Mouse (Mus musculus): Measurements from ENCODE around the gene Cdr2l. TPM values are rescaled to one million over a fixed set of nuclear protein-coding genes. Genes with fewer than 3 reads are reported as not detected.

Cdr2l gene
- total RNA-seq, 1 experiment, result 8.5 TPM

DNA sequence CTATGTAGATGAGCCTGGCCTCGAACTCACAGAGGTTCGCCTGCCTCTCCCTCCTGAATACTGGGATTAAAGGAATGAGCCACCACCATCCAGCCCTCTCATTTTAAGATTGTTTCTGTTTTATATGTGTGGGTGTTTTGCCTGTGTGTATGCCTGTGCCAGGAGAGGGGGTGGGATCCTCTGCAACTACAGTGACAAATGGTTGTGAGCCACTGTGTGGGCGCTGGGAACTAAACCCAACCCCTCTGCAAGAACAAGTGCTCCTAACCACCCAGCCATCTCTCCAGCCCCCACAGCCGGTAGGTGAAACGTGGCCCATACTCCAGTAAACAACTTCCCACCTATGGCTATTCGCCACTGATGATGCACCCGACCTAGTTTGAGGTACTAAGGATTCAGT, 9.6 kb downstream of the Cdr2l start:
- Histone ChIP-seq H3K4me1 (ENCODE audit: control insufficient read depth in 2 of 2, insufficient read depth in 2 of 2, low read length in 2 of 2, poor library complexity in 1 of 2) (no peaks in the 10 kb centered on the region), H3K9me3 (ENCODE audit: control insufficient read depth, insufficient read depth, low read depth, low read length) (no peaks in the 10 kb centered on the region), H3K4me3 (ENCODE audit: insufficient read depth in 1 of 2, low read depth in 1 of 2, low read length in 2 of 2, poor library complexity in 1 of 2, severe bottlenecking in 1 of 2) (no peak overlapping the region), H3K9ac (ENCODE audit: insufficient read depth, low read depth, low read length, poor library complexity, severe bottlenecking) (no peak overlapping the region), H3K36me3 (ENCODE audit: control insufficient read depth, insufficient read depth, low read length, poor library complexity, severe bottlenecking) (peaks cover 6% of the 10 kb centered on the region; the same call in 1 of the 2 replicates), H3K27ac (ENCODE audit: insufficient read depth, low read depth, low read length, poor library complexity, severe bottlenecking) (no peak overlapping the region)
- TF ChIP-seq MAFK (IDR thresholded peaks at IDR 0.05; ENCODE audit: insufficient read depth, low read depth, low read length) (no peak), ZNF384 (IDR thresholded peaks at IDR 0.05; ENCODE audit: low read depth, low read length) (no peak), ZC3H11A (IDR thresholded peaks at IDR 0.05; ENCODE audit: borderline replicate concordance, low read depth, low read length) (no peak), CHD2 (IDR thresholded peaks at IDR 0.05; ENCODE audit: low read depth, low read length) (no peak), HCFC1 (IDR thresholded peaks at IDR 0.05; ENCODE audit: borderline replicate concordance, insufficient read depth, low read length) (no peak)
- in situ Hi-C loops (cut with MboI; ENCODE audit: low sequenced_read_pairs in 2 of 2, unreplicated experiment in 2 of 2), result no loop called here
- no peak for DNase-seq (ENCODE audit: low read depth, low spot score)

DNA sequence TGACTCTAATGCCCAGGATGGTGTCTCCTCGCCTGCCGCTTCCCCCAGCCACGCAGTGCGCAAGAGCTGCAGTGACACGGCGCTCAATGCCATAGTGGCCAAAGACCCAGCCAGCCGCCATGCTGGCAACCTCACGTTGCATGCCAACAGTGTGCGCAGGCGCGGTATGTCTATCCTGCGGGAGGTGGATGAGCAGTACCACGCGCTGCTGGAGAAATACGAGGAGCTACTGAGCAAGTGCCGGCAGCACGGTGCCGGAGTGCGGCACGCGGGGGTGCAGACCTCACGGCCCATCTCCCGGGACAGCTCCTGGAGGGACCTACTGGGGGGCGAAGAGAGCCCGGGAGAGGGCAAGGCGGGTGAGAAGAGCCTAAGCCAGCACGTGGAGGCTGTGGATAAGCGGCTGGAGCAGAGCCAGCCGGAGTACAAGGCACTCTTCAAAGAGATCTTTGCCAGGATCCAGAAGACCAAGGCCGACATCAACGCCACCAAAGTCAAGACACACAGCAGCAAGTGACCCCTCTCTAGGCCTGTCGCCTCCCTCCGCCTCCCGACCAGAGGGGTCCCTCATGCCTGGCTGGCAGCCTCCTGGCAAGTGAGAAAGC, 12.1 kb downstream of the Cdr2l start:
- H3K9me3 ChIP-seq (ENCODE audit: control insufficient read depth, insufficient read depth, low read depth, low read length), result no peaks in the 10 kb centered on the region
- H3K4me1 ChIP-seq (ENCODE audit: control insufficient read depth in 2 of 2, insufficient read depth in 2 of 2, low read length in 2 of 2, poor library complexity in 1 of 2), result peaks cover 0 to 2% of the 10 kb centered on the region in 2 experiments; a peak in 1 of 4 replicates
- H3K9ac ChIP-seq (ENCODE audit: insufficient read depth, low read depth, low read length, poor library complexity, severe bottlenecking), result peak overlapping the region; percentile 53; the same call in 1 of the 2 replicates
- H3K36me3 ChIP-seq (ENCODE audit: control insufficient read depth, insufficient read depth, low read length, poor library complexity, severe bottlenecking), result peaks cover 6% of the 10 kb centered on the region; the same call in 1 of the 2 replicates
- H3K27ac ChIP-seq (ENCODE audit: insufficient read depth, low read depth, low read length, poor library complexity, severe bottlenecking), result no peak overlapping the region
- peak overlapping the region; percentile 55 to 62 for H3K4me3 ChIP-seq (ENCODE audit: insufficient read depth in 1 of 2, low read depth in 1 of 2, low read length in 2 of 2, poor library complexity in 1 of 2, severe bottlenecking in 1 of 2)
- peak; percentile 58 for DNase-seq (ENCODE audit: low read depth, low spot score)
- TF ChIP-seq CHD2 (IDR thresholded peaks at IDR 0.05; ENCODE audit: low read depth, low read length) (no peak), ZNF384 (IDR thresholded peaks at IDR 0.05; ENCODE audit: low read depth, low read length) (no peak)
- in situ Hi-C loops (cut with MboI; ENCODE audit: low sequenced_read_pairs in 2 of 2, unreplicated experiment in 2 of 2), result no loop called here

DNA sequence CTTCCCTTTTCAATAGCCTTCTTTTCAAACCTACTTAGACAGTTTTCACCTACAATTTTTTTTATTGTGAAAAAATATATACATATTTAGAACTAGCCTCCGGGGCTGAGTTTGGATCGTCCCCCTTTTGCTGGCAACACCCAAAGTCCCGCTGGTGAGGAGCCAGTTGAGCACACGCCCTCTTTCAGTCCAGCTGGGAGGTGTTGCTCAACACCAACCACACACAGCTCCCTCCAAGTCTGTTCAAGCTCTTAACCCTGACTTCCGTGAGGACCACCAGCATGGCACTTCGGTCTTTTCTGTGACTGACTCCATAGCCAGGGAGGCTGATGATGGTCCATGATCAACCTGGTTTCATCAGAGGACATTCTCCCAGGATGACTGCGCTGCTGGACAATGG, 16.4 kb downstream of the Cdr2l start:
- peaks cover 2 to 5% of the 10 kb centered on the region in 2 experiments; a peak in 2 of 4 replicates for H3K4me1 ChIP-seq (ENCODE audit: control insufficient read depth in 2 of 2, insufficient read depth in 2 of 2, low read length in 2 of 2, poor library complexity in 1 of 2)
- TF ChIP-seq ZC3H11A (IDR thresholded peaks at IDR 0.05; ENCODE audit: borderline replicate concordance, low read depth, low read length) (no peak), CHD2 (IDR thresholded peaks at IDR 0.05; ENCODE audit: low read depth, low read length) (no peak), MAFK (IDR thresholded peaks at IDR 0.05; ENCODE audit: insufficient read depth, low read depth, low read length) (no peak), ZNF384 (IDR thresholded peaks at IDR 0.05; ENCODE audit: low read depth, low read length) (no peak), HCFC1 (IDR thresholded peaks at IDR 0.05; ENCODE audit: borderline replicate concordance, insufficient read depth, low read length) (no peak)

DNA sequence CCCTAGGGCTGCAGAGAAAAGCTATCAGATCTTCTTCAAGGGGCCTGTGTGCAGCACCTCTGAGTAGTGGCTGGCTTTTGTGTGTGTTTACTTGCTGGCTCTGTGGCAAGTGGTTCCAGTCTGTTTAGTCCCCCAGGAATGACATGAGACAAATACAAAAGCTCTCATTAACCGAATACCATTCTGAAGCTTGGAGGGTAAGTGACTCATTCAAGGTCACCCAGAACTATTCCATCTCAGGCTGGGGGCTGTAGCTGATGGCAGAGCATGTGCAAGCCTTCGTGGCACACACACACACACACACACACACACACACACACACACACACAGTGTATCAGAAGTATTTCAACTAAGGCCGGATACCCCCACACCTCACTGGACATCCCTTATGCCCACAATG, 18.4 kb downstream of the Cdr2l start:
- Histone ChIP-seq H3K36me3 (ENCODE audit: control insufficient read depth, insufficient read depth, low read length, poor library complexity, severe bottlenecking) (no peaks in the 10 kb centered on the region; the same call in 1 of the 2 replicates), H3K4me3 (ENCODE audit: insufficient read depth in 1 of 2, low read depth in 1 of 2, low read length in 2 of 2, poor library complexity in 1 of 2, severe bottlenecking in 1 of 2) (no peak overlapping the region), H3K4me1 (ENCODE audit: control insufficient read depth in 2 of 2, insufficient read depth in 2 of 2, low read length in 2 of 2, poor library complexity in 1 of 2) (peaks cover 6 to 7% of the 10 kb centered on the region in 2 experiments; a peak in 3 of 4 replicates), H3K9ac (ENCODE audit: insufficient read depth, low read depth, low read length, poor library complexity, severe bottlenecking) (no peak overlapping the region), H3K27ac (ENCODE audit: insufficient read depth, low read depth, low read length, poor library complexity, severe bottlenecking) (no peak overlapping the region), H3K9me3 (ENCODE audit: control insufficient read depth, insufficient read depth, low read depth, low read length) (no peaks in the 10 kb centered on the region)
- no peak for TF ChIP-seq ZC3H11A (IDR thresholded peaks at IDR 0.05; ENCODE audit: borderline replicate concordance, low read depth, low read length)
- TF ChIP-seq MAFK (IDR thresholded peaks at IDR 0.05; ENCODE audit: insufficient read depth, low read depth, low read length), result no peak
- TF ChIP-seq HCFC1 (IDR thresholded peaks at IDR 0.05; ENCODE audit: borderline replicate concordance, insufficient read depth, low read length), result no peak
- no peak for TF ChIP-seq ZNF384 (IDR thresholded peaks at IDR 0.05; ENCODE audit: low read depth, low read length)
- TF ChIP-seq CHD2 (IDR thresholded peaks at IDR 0.05; ENCODE audit: low read depth, low read length), result no peak
- DNase-seq (ENCODE audit: low read depth, low spot score), result no peak
- in situ Hi-C loops (cut with MboI; ENCODE audit: low sequenced_read_pairs in 2 of 2, unreplicated experiment in 2 of 2), result no loop called here

More for the DNA sequence above, 16.4 kb downstream of the Cdr2l start:
- Histone ChIP-seq H3K27ac (ENCODE audit: insufficient read depth, low read depth, low read length, poor library complexity, severe bottlenecking) (no peak overlapping the region), H3K36me3 (ENCODE audit: control insufficient read depth, insufficient read depth, low read length, poor library complexity, severe bottlenecking) (peaks cover 4% of the 10 kb centered on the region; the same call in 1 of the 2 replicates), H3K9ac (ENCODE audit: insufficient read depth, low read depth, low read length, poor library complexity, severe bottlenecking) (no peak overlapping the region), H3K4me3 (ENCODE audit: insufficient read depth in 1 of 2, low read depth in 1 of 2, low read length in 2 of 2, poor library complexity in 1 of 2, severe bottlenecking in 1 of 2) (no peak overlapping the region), H3K9me3 (ENCODE audit: control insufficient read depth, insufficient read depth, low read depth, low read length) (no peaks in the 10 kb centered on the region)
- DNase-seq (ENCODE audit: low read depth, low spot score), result no peak
- in situ Hi-C loops (cut with MboI; ENCODE audit: low sequenced_read_pairs in 2 of 2, unreplicated experiment in 2 of 2), result no loop called here
